Comparison of ENCODE assay signal across 25 mouse cellular contexts in genomic region chr8:103902516-103902915, GRCm38 (mm10).
"Had no signal": no experiment of that assay in that cellular context is flagged by ENCODE, and none has a peak within 500 bp of the region (broad histone marks: within the 10 kb centered on the region; RNA-seq: fewer than 3 reads in every experiment).

No protein-coding gene starts in this region.

- H3K4me1 ChIP-seq: heart, embryonic 10.5 days; hindbrain, embryonic 13.5 days; hindbrain, embryonic 15.5 days; intestine, embryonic 15.5 days; liver, embryonic 13.5 days; liver, embryonic 15.5 days had no signal

- H3K4me3 ChIP-seq: gastrocnemius, adult 2 months; heart, embryonic 10.5 days; heart, embryonic 12.5 days; hindbrain, embryonic 10.5 days; hindbrain, embryonic 13.5 days; hindbrain, embryonic 15.5 days; intestine, embryonic 15.5 days; layer of hippocampus, adult 2 months; left cerebral cortex, adult 2 months; limb, embryonic 13.5 days; liver, embryonic 13.5 days; liver, embryonic 15.5 days had no signal

- H3K27me3 ChIP-seq: heart, embryonic 12.5 days; hindbrain, embryonic 13.5 days; hindbrain, embryonic 15.5 days; intestine, embryonic 15.5 days; liver, embryonic 13.5 days; liver, embryonic 15.5 days had no signal

- H3K9me3 ChIP-seq: hindbrain, embryonic 13.5 days; hindbrain, embryonic 15.5 days; intestine, embryonic 15.5 days; liver, embryonic 13.5 days; liver, embryonic 15.5 days had no signal

- ATAC-seq: inflammation-experienced regulatory T-cells, adult 6 months; liver, postnatal 0 days had no signal

- H3K27ac ChIP-seq: gastrocnemius, adult 2 months; heart, embryonic 10.5 days; hindbrain, embryonic 10.5 days; hindbrain, embryonic 13.5 days; hindbrain, embryonic 15.5 days; intestine, embryonic 15.5 days; layer of hippocampus, adult 2 months; left cerebral cortex, adult 2 months; limb, embryonic 13.5 days; liver, embryonic 13.5 days; liver, embryonic 15.5 days had no signal

- H3K36me3 ChIP-seq: heart, embryonic 10.5 days; heart, embryonic 12.5 days; hindbrain, embryonic 10.5 days; hindbrain, embryonic 13.5 days; hindbrain, embryonic 15.5 days; intestine, embryonic 15.5 days; limb, embryonic 13.5 days; liver, embryonic 13.5 days; liver, embryonic 15.5 days had no signal

- H3K4me2 ChIP-seq: heart, embryonic 12.5 days; hindbrain, embryonic 13.5 days; hindbrain, embryonic 15.5 days; intestine, embryonic 15.5 days; limb, embryonic 13.5 days; liver, embryonic 11.5 days; liver, embryonic 13.5 days; liver, embryonic 15.5 days had no signal

- H3K9ac ChIP-seq: heart, embryonic 12.5 days; hindbrain, embryonic 13.5 days; hindbrain, embryonic 15.5 days; intestine, embryonic 15.5 days; limb, embryonic 13.5 days; liver, embryonic 13.5 days; liver, embryonic 15.5 days; liver, postnatal 0 days had no signal

- DNase-seq: gastrocnemius, adult 2 months; gastrocnemius, postnatal 14 days; heart, adult 18-20 months; heart, postnatal 10 days; heart, postnatal 4 days; kidney, adult 18-20 months; kidney, adult 8-10 months; kidney, postnatal 10 days; kidney, postnatal 25 days; kidney, postnatal 4 days; liver; liver, embryonic 13.5 days; liver, postnatal 0 days had no signal
